Mouse (Mus musculus) cortical plate, adult 2 months (tissue): ENCODE results near the gene Tsc22d3.

ENCODE experiments used
- CTCF ChIP-seq: fragments of 200-500 bp; IDR thresholded peaks from 2 replicates; pipeline ENCODE4 v1.5.1; 2011; ENCODE audit warnings: mild to moderate bottlenecking, control low read depth, low read length; ENCODE audit not compliant: insufficient read depth; ENCODE audit errors: extremely low read depth
- POLR2A ChIP-seq: fragments of 200-500 bp; IDR thresholded peaks from 2 replicates; pipeline ENCODE4 v1.6.1; 2011; ENCODE audit warnings: mild to moderate bottlenecking, low read length, control low read depth; ENCODE audit not compliant: insufficient read depth; ENCODE audit errors: extremely low read depth

DNA sequence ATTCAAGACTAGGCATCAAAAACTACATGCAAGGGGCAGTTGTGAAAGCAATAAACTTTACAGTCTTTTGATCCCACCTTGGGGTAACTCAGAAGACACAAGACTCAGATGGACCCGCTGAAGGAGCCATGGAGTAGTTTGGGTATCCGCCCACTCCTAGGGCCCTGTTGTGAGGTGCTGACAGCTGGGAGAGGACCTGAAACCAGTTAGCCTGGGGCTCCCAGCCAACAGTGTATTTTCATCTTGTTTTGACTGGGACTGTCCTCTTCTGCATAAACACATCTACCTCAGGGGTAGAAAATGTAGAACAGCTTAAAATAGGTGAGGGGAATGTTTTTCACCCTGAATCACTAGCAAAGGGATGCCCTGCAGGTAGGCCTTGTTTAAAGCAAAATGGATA lies 44.5 kb downstream of the Tsc22d3 start:
- no peak for TF ChIP-seq CTCF
- no peak for TF ChIP-seq POLR2A
